Mouse (Mus musculus) megakaryocyte, embryonic 14.5 days (primary cell): ENCODE measurements at regions not wholly inside any gene's neighbourhood (a gene's known extent, or its start where the extent isn't known, plus 50 kb on each side); places are given as distances from the start of the nearest gene placed in this dataset.

Experiments
- H3K27me3 ChIP-seq: replicated peaks from 2 replicates; pipeline ENCODE3; 2012; ENCODE audit warnings: inconsistent platforms
- H3K36me3 ChIP-seq: replicated peaks from 2 replicates; pipeline ENCODE3; 2012; ENCODE audit warnings: low read length, inconsistent platforms, mixed read lengths
- H3K4me1 ChIP-seq: 2 replicates; pipeline ENCODE4 v1.6.1; 2012; ENCODE audit warnings: inconsistent platforms
- H3K4me3 ChIP-seq: replicated peaks from 2 replicates; pipeline ENCODE3; 2012; ENCODE audit warnings: moderate library complexity, mild to moderate bottlenecking, inconsistent platforms
- H3K9me3 ChIP-seq: 2 replicates; pipeline ENCODE4 v1.6.1; 2012; ENCODE audit warnings: inconsistent platforms
- FLI1 ChIP-seq: IDR thresholded peaks from 2 replicates; pipeline ENCODE4 v1.6.1; 2012; ENCODE audit warnings: low read length, inconsistent platforms, mixed read lengths
- GATA1 ChIP-seq: IDR thresholded peaks from 3 replicates; pipeline ENCODE4 v1.6.1; 2012; ENCODE audit warnings: mixed read lengths, low read length, inconsistent platforms, borderline replicate concordance

DNA sequence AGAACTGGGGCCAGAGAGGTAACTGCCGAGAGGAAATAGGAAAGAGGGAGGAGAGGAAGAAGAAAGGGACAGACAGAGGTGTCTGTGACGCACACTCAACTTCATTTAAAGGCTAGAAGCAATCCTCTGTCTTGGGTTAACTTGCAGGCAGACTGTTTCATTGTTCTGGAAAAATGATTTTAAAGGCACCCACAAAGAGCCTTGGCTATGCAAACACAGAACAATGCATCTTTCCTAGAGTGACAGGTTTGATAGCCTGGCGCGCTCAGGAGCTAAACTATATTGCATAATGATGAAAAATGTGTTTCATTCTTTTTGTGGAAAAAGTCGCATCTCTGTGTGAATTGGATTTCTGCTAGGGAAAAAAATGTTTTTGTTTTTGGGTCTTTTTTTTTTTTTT lies 84.2 kb upstream of the Ptgfrn start:
- TF ChIP-seq FLI1 (no peak), GATA1 (no peak)
- Histone ChIP-seq H3K9me3 (no peaks in the 10 kb centered on the region), H3K36me3 (no peaks in the 10 kb centered on the region), H3K4me3 (no peak overlapping the region), H3K27me3 (no peaks in the 10 kb centered on the region), H3K4me1 (no peaks in the 10 kb centered on the region)

DNA sequence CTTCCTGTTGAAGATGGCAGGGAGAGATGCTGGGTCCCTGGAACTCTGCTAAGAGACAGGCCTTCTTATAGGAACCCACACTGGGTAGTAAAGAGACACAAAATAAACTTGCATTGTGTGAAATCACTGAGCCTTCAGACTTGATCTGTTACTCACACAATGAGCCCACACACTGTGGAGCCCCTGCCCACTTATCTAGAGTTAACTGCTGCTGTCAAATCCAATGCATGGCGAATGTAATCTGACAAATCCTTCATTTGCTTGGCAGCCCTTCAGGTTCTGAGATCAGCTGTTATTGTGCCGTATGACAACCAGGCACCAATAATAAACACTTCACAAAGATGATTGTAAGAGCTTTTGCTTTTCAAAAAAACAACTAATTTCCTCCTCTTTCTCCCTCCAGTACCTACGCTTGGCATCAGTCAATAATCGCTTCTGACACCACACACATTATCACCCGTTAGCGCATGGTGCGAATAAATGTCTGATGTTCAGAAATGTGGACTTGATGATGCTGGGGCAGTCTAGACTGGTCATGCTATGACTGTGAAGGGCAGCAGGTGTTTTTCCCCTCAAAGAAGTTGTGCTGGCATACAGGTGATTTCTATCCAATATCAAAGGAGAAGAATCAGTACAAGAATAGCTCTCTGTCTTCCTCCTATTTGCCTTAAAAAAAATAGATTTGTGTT lies 81.4 kb upstream of the Ptgfrn start:
- no peak for TF ChIP-seq GATA1
- no peak for TF ChIP-seq FLI1
- H3K36me3 ChIP-seq, result no peaks in the 10 kb centered on the region

DNA sequence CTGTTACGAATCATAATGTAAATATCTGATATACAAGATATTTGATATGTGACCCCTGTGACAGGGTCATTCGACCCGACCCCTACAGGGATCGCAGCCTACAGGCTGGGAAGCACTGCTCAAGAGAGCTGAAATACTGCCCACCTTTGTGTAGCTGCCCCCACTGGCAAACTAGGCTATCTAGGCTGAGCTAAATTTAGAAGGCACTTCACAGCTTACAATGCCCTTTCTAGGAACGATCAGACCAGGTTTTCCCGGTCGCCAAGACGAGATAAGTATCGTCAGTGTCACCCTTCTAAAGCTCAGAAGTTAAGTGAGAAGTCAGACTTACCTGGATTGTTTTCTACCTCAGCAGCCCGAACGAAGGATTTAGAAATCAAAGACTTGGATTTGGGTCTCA lies 71.9 kb upstream of the Ptgfrn start:
- TF ChIP-seq GATA1 (no peak), FLI1 (no peak)
- H3K4me3 ChIP-seq, result no peak overlapping the region
- H3K4me1 ChIP-seq, result no peaks in the 10 kb centered on the region
- H3K9me3 ChIP-seq, result peaks cover 30% of the 10 kb centered on the region
- no peaks in the 10 kb centered on the region for H3K36me3 ChIP-seq
- H3K27me3 ChIP-seq, result no peaks in the 10 kb centered on the region

More for the DNA sequence above, 81.4 kb upstream of the Ptgfrn start:
- no peaks in the 10 kb centered on the region for H3K4me1 ChIP-seq
- no peaks in the 10 kb centered on the region for H3K27me3 ChIP-seq
- H3K4me3 ChIP-seq, result no peak overlapping the region
- H3K9me3 ChIP-seq, result no peaks in the 10 kb centered on the region

DNA sequence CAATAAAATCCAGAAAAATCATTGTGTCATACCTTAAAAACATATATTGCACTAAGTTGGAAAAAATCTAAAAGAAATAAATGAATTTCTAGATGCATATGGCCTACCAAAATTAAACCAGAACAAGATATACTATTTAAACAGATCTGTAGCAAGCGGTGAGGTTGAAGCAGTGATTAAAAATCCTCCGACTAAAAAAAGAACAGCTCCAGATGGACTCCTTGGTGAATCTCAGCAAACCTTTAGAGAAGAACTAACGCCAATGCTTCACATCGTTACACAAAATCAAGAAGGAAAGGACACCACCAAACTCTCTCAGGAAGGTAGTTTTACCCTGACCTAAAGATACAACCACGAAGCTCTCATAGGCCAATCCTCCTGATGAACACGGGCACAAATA lies 63.9 kb upstream of the Ptgfrn start:
- Histone ChIP-seq H3K4me1 (no peaks in the 10 kb centered on the region), H3K9me3 (peaks cover 10% of the 10 kb centered on the region), H3K4me3 (no peak overlapping the region), H3K36me3 (no peaks in the 10 kb centered on the region), H3K27me3 (no peaks in the 10 kb centered on the region)
- TF ChIP-seq FLI1, result no peak
- TF ChIP-seq GATA1, result no peak

DNA sequence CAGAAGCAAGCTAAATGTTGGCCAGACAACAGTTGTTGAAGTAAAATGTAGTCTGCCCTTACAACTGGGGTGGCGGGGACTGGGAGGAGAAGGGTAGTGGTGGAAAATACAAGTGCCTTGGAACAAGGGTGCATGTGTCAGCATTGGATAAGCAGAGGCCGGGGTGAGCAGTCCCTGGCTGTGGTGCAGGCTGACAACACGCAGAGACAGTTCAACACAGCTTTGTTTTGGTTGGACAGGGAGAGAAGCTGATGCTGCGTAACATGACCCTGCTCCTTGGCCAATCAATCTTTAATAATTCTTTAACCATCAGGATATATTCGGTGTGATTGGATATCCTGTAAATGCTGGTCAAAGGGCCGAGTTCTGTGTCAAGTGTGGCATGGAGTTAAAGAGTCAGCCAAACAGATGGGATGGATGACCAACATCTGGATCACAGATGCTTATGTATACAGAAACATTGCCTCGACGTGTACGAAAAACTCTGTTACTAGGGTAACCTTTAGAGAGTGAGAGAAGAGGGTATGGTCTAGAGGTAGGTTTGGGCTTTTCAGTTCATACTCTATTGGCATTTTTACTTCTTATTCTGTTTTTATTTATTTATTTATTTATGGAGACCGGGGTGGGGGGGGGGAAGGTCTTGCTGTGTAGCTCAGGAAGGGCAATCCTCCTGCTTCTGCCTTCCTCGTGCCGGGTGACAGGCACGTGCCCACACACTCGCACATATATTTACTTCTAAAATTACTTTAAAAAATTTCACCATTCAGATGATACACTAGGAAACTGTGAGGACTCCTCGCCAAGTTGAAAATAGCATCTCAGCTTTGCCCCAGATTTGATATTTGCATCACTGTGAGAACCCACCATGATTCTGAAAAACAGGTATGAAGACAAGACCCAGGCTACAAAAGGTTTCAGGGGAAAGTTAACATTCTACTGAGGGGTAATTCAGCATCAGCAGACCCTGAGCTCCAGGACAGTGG lies 60.2 kb upstream of the Ptgfrn start:
- H3K4me3 ChIP-seq, result no peak overlapping the region
- no peaks in the 10 kb centered on the region for H3K4me1 ChIP-seq
- H3K27me3 ChIP-seq, result no peaks in the 10 kb centered on the region
- no peaks in the 10 kb centered on the region for H3K9me3 ChIP-seq
- H3K36me3 ChIP-seq, result no peaks in the 10 kb centered on the region
- TF ChIP-seq FLI1, result no peak
- no peak for TF ChIP-seq GATA1

DNA sequence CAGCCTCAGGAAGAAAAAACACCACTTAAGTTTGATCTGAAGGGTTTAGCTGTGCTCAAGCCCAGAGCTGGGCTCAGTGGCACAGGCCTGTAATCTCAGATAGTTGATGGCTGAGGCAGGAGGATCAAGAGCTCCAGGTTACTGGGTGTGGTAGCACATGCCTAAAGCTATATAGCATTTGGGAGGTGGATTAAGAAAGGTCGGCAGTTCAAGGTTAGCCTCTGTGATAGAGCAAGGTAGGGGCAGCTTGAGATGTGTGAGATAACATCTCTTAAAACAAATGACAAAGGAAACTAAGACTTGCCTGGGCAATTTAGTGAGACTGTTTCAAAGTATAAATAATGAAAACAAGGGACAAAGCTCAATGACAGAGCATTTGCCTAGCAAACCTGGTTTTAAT lies 56.9 kb upstream of the Ptgfrn start:
- no peak overlapping the region for H3K4me3 ChIP-seq
- peaks cover 3% of the 10 kb centered on the region for H3K27me3 ChIP-seq
- H3K4me1 ChIP-seq, result no peaks in the 10 kb centered on the region
- H3K36me3 ChIP-seq, result no peaks in the 10 kb centered on the region
- H3K9me3 ChIP-seq, result no peaks in the 10 kb centered on the region
- TF ChIP-seq GATA1 (no peak), FLI1 (no peak)

DNA sequence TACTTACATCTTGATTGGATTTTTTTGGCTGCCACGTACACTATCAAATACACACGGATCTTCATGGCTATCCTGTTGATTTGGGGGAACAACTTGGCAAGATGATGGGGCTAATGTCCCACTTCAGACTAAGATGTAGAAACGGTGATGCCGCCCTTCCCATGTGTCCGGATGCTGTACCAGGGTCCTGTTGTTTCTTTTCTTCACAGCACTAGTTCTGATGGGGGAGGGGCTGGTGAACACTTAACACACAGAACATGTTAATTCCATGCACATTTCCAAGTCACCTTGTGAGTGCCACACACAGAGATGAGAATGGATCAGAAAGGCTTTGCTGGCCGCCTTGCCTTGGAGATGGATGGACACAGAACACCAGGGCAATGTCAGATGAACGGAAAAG lies 56.5 kb upstream of the Ptgfrn start:
- Histone ChIP-seq H3K4me1 (no peaks in the 10 kb centered on the region), H3K9me3 (no peaks in the 10 kb centered on the region), H3K4me3 (no peak overlapping the region), H3K27me3 (peaks cover 7% of the 10 kb centered on the region), H3K36me3 (no peaks in the 10 kb centered on the region)
- TF ChIP-seq FLI1, result no peak
- TF ChIP-seq GATA1, result no peak

DNA sequence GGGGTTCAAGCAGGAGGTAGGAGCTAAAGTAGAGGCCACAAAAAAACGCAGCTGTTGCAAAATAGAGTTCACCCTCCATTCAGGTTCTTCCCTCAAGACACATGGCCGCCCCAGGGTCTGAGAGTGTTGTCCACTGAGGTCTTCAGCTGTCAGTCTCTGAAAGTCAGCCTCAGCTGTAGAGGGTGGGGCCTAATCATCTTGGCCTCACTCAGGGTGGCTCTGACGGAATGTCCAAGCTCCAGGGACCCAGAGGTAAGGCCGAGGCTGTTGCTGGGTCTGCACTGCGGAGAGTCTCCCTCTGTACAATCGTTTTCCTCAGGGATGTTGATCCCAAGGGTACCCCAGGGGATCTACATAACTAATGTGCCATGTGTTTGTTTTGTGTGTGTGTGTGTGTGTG lies 55.2 kb upstream of the Ptgfrn start:
- TF ChIP-seq GATA1, result no peak
- TF ChIP-seq FLI1, result no peak
- H3K36me3 ChIP-seq, result no peaks in the 10 kb centered on the region
- no peaks in the 10 kb centered on the region for H3K4me1 ChIP-seq
- H3K27me3 ChIP-seq, result peaks cover 7% of the 10 kb centered on the region
- H3K4me3 ChIP-seq, result no peak overlapping the region
- H3K9me3 ChIP-seq, result no peaks in the 10 kb centered on the region

DNA sequence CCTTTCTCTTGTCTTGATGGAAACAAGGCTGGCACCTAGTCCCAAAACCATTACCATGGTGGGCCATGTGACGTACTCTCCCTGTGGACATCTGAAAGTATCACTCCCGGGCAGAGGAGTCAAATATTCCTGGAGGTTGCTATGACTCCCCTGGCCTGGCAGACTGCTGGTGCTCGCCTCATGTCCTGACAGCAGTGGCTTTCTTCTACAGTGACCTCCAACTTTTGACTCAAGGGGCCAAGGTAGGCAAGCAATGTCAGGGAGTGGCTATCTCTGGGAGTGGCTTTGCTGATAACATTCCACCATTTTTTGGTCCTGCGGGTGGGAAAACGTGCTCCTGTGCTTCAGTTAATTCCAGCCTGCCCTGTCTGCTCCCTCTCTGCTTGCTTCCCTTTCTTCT lies 54.7 kb upstream of the Ptgfrn start:
- Histone ChIP-seq H3K36me3 (no peaks in the 10 kb centered on the region), H3K9me3 (no peaks in the 10 kb centered on the region)
- no peak for TF ChIP-seq GATA1
- no peak for TF ChIP-seq FLI1

DNA sequence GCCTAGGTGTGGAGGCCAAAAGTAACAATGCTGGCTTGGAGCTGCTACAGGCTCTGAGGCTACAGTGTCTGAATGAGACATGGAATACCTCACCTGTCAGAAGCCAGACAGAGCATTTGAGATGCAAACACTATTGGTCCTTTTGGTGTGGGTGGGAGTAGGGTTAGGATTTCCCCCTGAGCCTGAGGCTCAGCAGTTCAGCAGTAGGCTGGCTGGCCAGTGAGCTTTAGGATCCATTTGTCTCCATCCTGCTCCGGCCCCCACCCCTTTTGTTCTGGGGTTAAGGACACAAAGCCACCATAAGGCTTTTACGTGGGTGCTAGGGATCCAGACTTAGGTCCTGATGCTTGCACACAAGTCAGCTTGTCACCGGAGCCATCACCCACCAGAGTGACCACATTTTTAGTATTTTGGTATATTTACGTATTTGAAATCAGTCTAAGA lies 53.9 kb upstream of the Ptgfrn start:
- TF ChIP-seq GATA1, result no peak
- TF ChIP-seq FLI1, result no peak
- Histone ChIP-seq H3K27me3 (peaks cover 7% of the 10 kb centered on the region), H3K9me3 (no peaks in the 10 kb centered on the region), H3K36me3 (no peaks in the 10 kb centered on the region), H3K4me1 (no peaks in the 10 kb centered on the region), H3K4me3 (no peak overlapping the region)

More for the DNA sequence above, 54.7 kb upstream of the Ptgfrn start:
- no peaks in the 10 kb centered on the region for H3K4me1 ChIP-seq
- H3K4me3 ChIP-seq, result no peak overlapping the region
- H3K27me3 ChIP-seq, result peaks cover 7% of the 10 kb centered on the region
